Mouse (Mus musculus) lung, postnatal 0 days (tissue): ENCODE measurements around the gene Gm9887.

Experiments used
- CTCF ChIP-seq: IDR thresholded peaks from 2 replicates; pipeline ENCODE4 v1.5.1; 2016; ENCODE audit warnings: antibody characterized with exemption, mild to moderate bottlenecking
- EP300 ChIP-seq: IDR thresholded peaks from 2 replicates; pipeline ENCODE4 v1.6.1; 2016; ENCODE audit warnings: antibody characterized with exemption, mild to moderate bottlenecking, control low read depth

- TF ChIP-seq CTCF (peak; percentile 55), EP300 (peak; percentile 55)
Measured at GRCm38 (mm10) chr12:69371421-69371853, 821 bp downstream of the Gm9887 start.
